ENCODE assay signal across 21 mouse cellular contexts in the genomic region with DNA sequence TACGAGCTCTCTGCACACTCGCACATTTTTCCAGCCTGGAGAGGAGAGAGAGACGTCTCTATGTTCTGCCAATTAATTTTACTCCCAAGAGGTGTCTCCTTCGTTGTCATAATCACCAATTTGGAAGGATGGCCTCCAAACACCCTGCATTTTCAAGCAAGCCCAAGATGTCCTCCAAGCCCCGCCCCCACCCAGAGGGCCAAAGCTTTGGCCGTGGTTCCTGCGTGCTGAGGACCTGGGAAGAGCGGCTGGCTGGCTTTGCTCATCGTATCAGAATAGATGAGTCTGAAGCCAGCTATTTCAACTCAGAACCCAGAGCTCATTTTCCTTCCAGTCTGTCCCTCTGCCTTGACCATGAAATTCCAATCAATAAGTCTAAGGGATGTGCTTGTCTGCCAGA. TPM values are rescaled to one million over a fixed set of nuclear protein-coding genes. Genes with fewer than 3 reads are reported as not detected.
"Had no signal": no experiment of that assay in that cellular context is flagged by ENCODE, and none has a peak within 500 bp of the region (broad histone marks: within the 10 kb centered on the region; RNA-seq: fewer than 3 reads in every experiment).

No protein-coding gene starts in this region.

- H3K9me3 ChIP-seq: lung, embryonic 15.5 days; megakaryocyte, embryonic 14.5 days; midbrain, embryonic 13.5 days; midbrain, embryonic 15.5 days; neural tube, embryonic 12.5 days; stomach, embryonic 15.5 days had no signal

- ATAC-seq: liver, postnatal 0 days; lung, postnatal 0 days; midbrain, embryonic 13.5 days; midbrain, embryonic 15.5 days had no signal

- H3K36me3 ChIP-seq: lung, embryonic 15.5 days; midbrain, embryonic 13.5 days; midbrain, embryonic 15.5 days; neural tube, embryonic 12.5 days; stomach, embryonic 15.5 days had no signal

- H3K4me2 ChIP-seq: lung, embryonic 15.5 days; midbrain, embryonic 11.5 days; midbrain, embryonic 13.5 days; midbrain, embryonic 15.5 days; neural tube, embryonic 12.5 days; stomach, embryonic 15.5 days had no signal

- H3K9ac ChIP-seq: liver, postnatal 0 days; lung, embryonic 15.5 days; midbrain, embryonic 13.5 days; midbrain, embryonic 15.5 days; neural tube, embryonic 12.5 days; stomach, embryonic 15.5 days had no signal

- H3K4me3 ChIP-seq: lung, embryonic 15.5 days; megakaryocyte, embryonic 14.5 days; midbrain, embryonic 13.5 days; midbrain, embryonic 15.5 days; neural tube, embryonic 12.5 days; stomach, embryonic 15.5 days had no signal

- DNase-seq: liver, postnatal 0 days; lung, adult 2 months; lung, postnatal 14 days; lung, postnatal 36 days; right cerebral cortex, postnatal 14 days; thymus, adult 2 months; thymus, postnatal 25 days; thymus, postnatal 4 days had no signal

- H3K4me1 ChIP-seq: megakaryocyte, embryonic 14.5 days; midbrain, embryonic 13.5 days; midbrain, embryonic 15.5 days had no signal

- H3K27ac ChIP-seq: lung, embryonic 15.5 days; macrophage; midbrain, embryonic 13.5 days; midbrain, embryonic 15.5 days; neural tube, embryonic 12.5 days; stomach, embryonic 15.5 days; stomach, postnatal 0 days had no signal

RNA-seq across cellular contexts. Expression of a gene that starts 29.4 kb away (rescaled TPM):
- total RNA-seq: megakaryocyte progenitor cell, adult 5-6 weeks; monocyte, adult 5-6 weeks; neutrophil, adult 5-6 weeks had no signal
- polyA plus RNA-seq: macrophage had no signal
